Mouse (Mus musculus) liver, embryonic 11.5 days (tissue): ENCODE data around the gene Abcb1a. TPM values are rescaled to one million over a fixed set of nuclear protein-coding genes. Genes with fewer than 3 reads are reported as not detected.
"Not testable (repeated sequence)": the region's sequence is repeated elsewhere in the genome, so short reads cannot be mapped to it uniquely, and the experiment has no call there.

Experiments used
- ATAC-seq: fragments of 200-750 bp; cut with Nextera tagmentation; replicated peaks from 2 replicates; pipeline ENCODE4 v1.8.0; 2017; ENCODE audit warnings: moderate number of reproducible peaks, mild to moderate bottlenecking, moderate TSS enrichment, moderate library complexity; ENCODE audit not compliant: low FRiP score
- DNase-seq: peaks from one replicate; pipeline ENCODE4 v3.0.0-alpha.2; 2017; ENCODE audit warnings: low spot score
- H3K27ac ChIP-seq: fragments of 300-500 bp; sonication (generic); 2 replicates; pipeline ENCODE4 v1.5.1; 2014; ENCODE audit warnings: mild to moderate bottlenecking, low read depth, low read length, control low read depth
- H3K27me3 ChIP-seq: fragments of 300-500 bp; sonication (generic); replicated peaks from 2 replicates; pipeline ENCODE4 v1.6.1; 2014; ENCODE audit warnings: low read length, mixed read lengths; ENCODE audit not compliant: control insufficient read depth, insufficient read depth
- H3K36me3 ChIP-seq: fragments of 300-500 bp; sonication (generic); 2 replicates; pipeline ENCODE4 v1.6.1; 2014; ENCODE audit warnings: mild to moderate bottlenecking, low read length, moderate library complexity, mixed read lengths; ENCODE audit not compliant: control insufficient read depth, insufficient read depth
- H3K4me1 ChIP-seq: fragments of 300-500 bp; sonication (generic); replicated peaks from 2 replicates; pipeline ENCODE4 v1.6.1; 2014; ENCODE audit warnings: low read length, mixed read lengths; ENCODE audit not compliant: control insufficient read depth, insufficient read depth
- H3K4me2 ChIP-seq: fragments of 300-500 bp; sonication (generic); 2 replicates; pipeline ENCODE4 v1.6.1; 2014; ENCODE audit warnings: mild to moderate bottlenecking, control low read depth, moderate library complexity
- H3K4me3 ChIP-seq: fragments of 300-500 bp; sonication (generic); 2 replicates; pipeline ENCODE4 v1.5.1; 2014; ENCODE audit warnings: low read depth, low read length, control low read depth
- H3K9ac ChIP-seq: fragments of 300-500 bp; sonication (generic); 2 replicates; pipeline ENCODE4 v1.6.1; 2014; ENCODE audit warnings: low read depth, low read length, control low read depth
- H3K9me3 ChIP-seq: fragments of 300-500 bp; sonication (generic); 2 replicates; pipeline ENCODE4 v1.6.1; 2016; ENCODE audit warnings: low read length, inconsistent platforms, mixed read lengths; ENCODE audit not compliant: control insufficient read depth
- WGBS: fragments of 180-500 bp; shearing (Covaris S2); extraction: QIAGEN DNeasy Blood & Tissue Kit; methylation state at CpG from one replicate; pipeline ENCODE4 v1.1.7; 2014; 5-methylcytosine and 5-hydroxymethylcytosine counted together
- polyA plus RNA-seq: library from polyadenylated mRNA; unstranded; fragments of >200 nt; fragmentation: Nextera tagmentation; extraction: Ambion mirVana; gene quantifications from 2 replicates; pipeline ENCODE4 v1.2.1, GENCODE M21; 2014

Abcb1a gene
- polyA plus RNA-seq, 1 experiment from 2014 or later = 0.36 TPM

GRCm38 (mm10) chr5:8737062-8737461, 77.2 kb downstream of the Abcb1a start:
- no peaks in the 10 kb centered on the region for H3K9me3 ChIP-seq
- H3K9ac ChIP-seq = no peak overlapping the region
- H3K4me3 ChIP-seq = no peak overlapping the region
- no peaks in the 10 kb centered on the region for H3K27me3 ChIP-seq
- no peak for DNase-seq
- H3K4me1 ChIP-seq = no peaks in the 10 kb centered on the region
- no peak for ATAC-seq
- WGBS = 79% methylated on average over 4 of the region's 4 CpGs
- H3K27ac ChIP-seq = no peak overlapping the region
- no peak overlapping the region for H3K4me2 ChIP-seq
- H3K36me3 ChIP-seq = no peaks in the 10 kb centered on the region

GRCm38 (mm10) chr5:8747244-8747643, 87.4 kb downstream of the Abcb1a start:
- not testable (repeated sequence) for H3K36me3 ChIP-seq, DNase-seq, H3K27ac ChIP-seq, H3K4me3 ChIP-seq, H3K4me1 ChIP-seq, H3K9me3 ChIP-seq, ATAC-seq, H3K4me2 ChIP-seq, H3K27me3 ChIP-seq, H3K9ac ChIP-seq
- WGBS = 91% methylated on average over 13 of the region's 13 CpGs

GRCm38 (mm10) chr5:8772866-8773265, 113.0 kb downstream of the Abcb1a start:
- 57% methylated on average over 3 of the region's 3 CpGs for WGBS

GRCm38 (mm10) chr5:8778311-8778710, 118.4 kb downstream of the Abcb1a start:
- Histone ChIP-seq H3K27ac (no peak overlapping the region), H3K9ac (no peak overlapping the region), H3K9me3 (no peaks in the 10 kb centered on the region), H3K4me3 (no peak overlapping the region), H3K4me1 (no peaks in the 10 kb centered on the region), H3K36me3 (no peaks in the 10 kb centered on the region), H3K27me3 (no peaks in the 10 kb centered on the region), H3K4me2 (no peak overlapping the region)
- 79% methylated on average over 2 of the region's 2 CpGs for WGBS
- no peak for DNase-seq
- ATAC-seq = no peak

More at GRCm38 (mm10) chr5:8772866-8773265, 113.0 kb downstream of the Abcb1a start:
- Histone ChIP-seq H3K4me1 (no peaks in the 10 kb centered on the region), H3K27me3 (no peaks in the 10 kb centered on the region), H3K9ac (no peak overlapping the region), H3K4me2 (no peak overlapping the region), H3K27ac (no peak overlapping the region), H3K9me3 (no peaks in the 10 kb centered on the region), H3K4me3 (no peak overlapping the region), H3K36me3 (no peaks in the 10 kb centered on the region)
- DNase-seq (no peak), ATAC-seq (no peak)

DNA sequence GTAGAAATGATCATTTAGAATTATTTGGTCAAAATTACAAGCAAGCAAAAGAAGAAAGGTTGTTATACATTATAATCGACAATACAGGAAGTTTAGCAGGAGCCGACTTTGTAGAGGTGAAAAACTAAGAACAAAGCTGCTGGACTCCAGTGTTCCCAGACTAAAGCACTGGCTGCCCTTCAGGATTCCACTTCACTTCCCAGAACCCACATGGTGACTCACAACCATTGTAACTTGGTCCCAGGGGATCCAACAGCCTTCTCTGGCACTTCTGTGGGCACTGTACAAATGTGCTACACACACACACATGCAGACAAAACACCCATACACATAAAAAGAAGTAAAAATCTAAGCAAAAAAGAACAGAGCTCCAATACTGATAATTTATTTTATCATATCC, 118.9 kb downstream of the Abcb1a start:
- ATAC-seq = no peak
- Histone ChIP-seq H3K4me2 (no peak overlapping the region), H3K9ac (no peak overlapping the region), H3K4me1 (no peaks in the 10 kb centered on the region), H3K27ac (no peak overlapping the region), H3K27me3 (no peaks in the 10 kb centered on the region), H3K9me3 (no peaks in the 10 kb centered on the region), H3K4me3 (no peak overlapping the region), H3K36me3 (no peaks in the 10 kb centered on the region)
- no peak for DNase-seq
- 86% methylated on average over 2 of the region's 2 CpGs for WGBS

- Histone ChIP-seq H3K4me2 (no peak overlapping the region), H3K4me3 (no peak overlapping the region), H3K36me3 (no peaks in the 10 kb centered on the region), H3K4me1 (no peaks in the 10 kb centered on the region), H3K9ac (no peak overlapping the region), H3K27me3 (no peaks in the 10 kb centered on the region), H3K27ac (no peak overlapping the region), H3K9me3 (no peaks in the 10 kb centered on the region)
- DNase-seq (no peak), ATAC-seq (no peak)
- WGBS = 68% methylated on average over 4 of the region's 4 CpGs
These were observed 132.4 kb downstream of the Abcb1a start for GRCm38 (mm10) chr5:8792281-8792680.

Other genes starting within 250 kb of the Abcb1a start
- gene Dbf4, start 237.4 kb upstream of the Abcb1a start, polyA plus RNA-seq = 65.2 and 67.1 TPM in 2 replicates
- gene Slc25a40, start 237.2 kb upstream of the Abcb1a start, polyA plus RNA-seq = 7.7 and 8.6 TPM in 2 replicates
- gene Rundc3b, start 37.1 kb upstream of the Abcb1a start, polyA plus RNA-seq = 0.67 and 0.77 TPM in 2 replicates
- 0.55 and 1.3 TPM in 2 replicates for gene Abcb1b, start 138.1 kb downstream of the Abcb1a start, polyA plus RNA-seq
- gene Abcb4, start 233.6 kb downstream of the Abcb1a start, polyA plus RNA-seq = 32.6 and 35.8 TPM in 2 replicates